Mouse (Mus musculus): ENCODE results near the gene Zfp692. TPM values are rescaled to one million over a fixed set of nuclear protein-coding genes. Genes with fewer than 3 reads are reported as not detected.
"Not testable (repeated sequence)": the region's sequence is repeated elsewhere in the genome, so short reads cannot be mapped to it uniquely, and the experiment has no call there.

Gene Zfp692
- 10 to 100 TPM in 1 of 3 experiments, 1 to 10 TPM in 2; 7.6 to 10.2 (median 7.8) TPM for polyA plus RNA-seq (2017; shearing (Covaris generic))

DNA sequence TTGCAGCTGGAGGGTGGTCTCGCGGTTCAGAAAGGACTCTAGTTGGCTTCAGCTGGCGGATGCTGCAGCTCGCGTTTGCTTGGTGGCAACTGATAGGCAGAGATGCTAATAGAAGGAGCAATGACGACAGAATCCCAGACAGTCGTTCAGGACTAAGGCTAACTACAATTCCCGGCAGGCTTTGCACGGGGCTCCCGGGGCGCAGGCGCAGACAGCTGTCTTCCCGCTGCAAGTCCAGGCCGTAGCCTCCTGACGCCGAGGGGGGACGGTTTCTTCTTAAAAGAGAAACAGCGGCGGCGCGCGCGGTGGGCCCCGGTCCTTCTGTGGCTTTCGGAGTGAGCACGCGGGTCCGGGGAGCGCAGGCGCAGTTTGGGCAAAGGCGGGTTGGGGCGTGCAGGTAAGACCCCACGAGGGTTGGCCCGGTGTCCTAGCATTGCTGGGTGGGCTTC, at the start of gene Zfp692:
Gene Zfp692 (plus strand): TSS at position 210 of the 449 bp plus-strand sequence.
- ATAC-seq = peak; percentile 64

DNA sequence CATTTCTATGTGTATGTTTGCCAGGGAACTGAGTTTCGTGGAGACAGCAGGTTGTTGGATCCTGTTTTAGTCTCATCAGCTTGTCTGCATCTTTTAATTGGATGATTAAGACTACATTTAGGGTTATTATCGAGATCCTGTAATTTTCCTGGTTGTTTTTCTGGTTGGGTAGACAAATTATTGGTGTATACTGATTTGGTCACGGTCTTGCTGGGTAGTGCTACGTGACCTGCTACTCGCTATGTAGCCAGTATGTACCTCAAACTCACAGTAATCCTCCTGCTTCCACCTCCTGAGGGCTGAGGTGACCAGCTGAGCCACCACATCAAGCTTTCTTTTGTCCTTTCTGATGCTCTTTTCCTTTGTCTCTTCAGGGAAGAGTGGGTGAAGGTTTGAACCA, 49.1 kb upstream of the Zfp692 start:
- no peak for ATAC-seq

DNA sequence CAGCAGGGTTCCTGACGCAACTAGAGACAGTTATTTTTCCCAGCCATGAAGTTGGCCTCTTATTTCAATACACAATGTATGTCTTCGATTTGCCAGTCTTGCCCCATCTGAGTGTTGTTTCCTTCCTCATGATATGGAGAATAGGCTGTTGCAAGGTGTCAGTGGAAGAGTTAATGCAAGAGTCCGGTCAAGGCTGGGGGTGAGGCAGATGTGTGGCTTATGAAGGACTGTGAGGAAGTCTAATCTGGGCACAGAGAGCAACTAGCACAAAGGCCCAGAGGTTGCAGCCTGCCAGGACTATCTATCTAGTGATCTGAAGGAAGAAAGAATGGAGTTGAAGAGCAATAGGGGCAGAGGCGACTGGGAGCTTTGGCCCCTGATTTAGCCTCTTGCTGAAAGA, 46.7 kb upstream of the Zfp692 start:
- ATAC-seq = no peak

DNA sequence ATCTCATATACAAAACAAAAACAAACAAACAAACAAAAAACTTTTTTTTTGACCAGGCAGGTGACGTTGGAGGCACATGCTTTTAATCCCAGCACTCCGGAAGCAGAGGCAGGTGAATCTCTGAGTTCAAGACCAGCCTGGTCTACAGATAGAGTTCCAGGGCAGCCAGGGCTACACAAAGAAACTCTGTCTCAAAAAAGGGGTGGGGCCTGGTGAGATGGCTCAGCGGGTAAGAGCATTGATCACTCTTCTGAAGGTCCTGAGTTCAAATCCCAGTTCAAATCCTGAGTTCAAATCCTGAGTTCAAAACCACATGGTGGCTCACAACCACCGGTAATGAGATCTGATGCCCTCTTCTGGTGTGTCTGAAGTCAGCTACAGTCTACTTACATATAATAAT, 45.0 kb upstream of the Zfp692 start:
- ATAC-seq = no peak

DNA sequence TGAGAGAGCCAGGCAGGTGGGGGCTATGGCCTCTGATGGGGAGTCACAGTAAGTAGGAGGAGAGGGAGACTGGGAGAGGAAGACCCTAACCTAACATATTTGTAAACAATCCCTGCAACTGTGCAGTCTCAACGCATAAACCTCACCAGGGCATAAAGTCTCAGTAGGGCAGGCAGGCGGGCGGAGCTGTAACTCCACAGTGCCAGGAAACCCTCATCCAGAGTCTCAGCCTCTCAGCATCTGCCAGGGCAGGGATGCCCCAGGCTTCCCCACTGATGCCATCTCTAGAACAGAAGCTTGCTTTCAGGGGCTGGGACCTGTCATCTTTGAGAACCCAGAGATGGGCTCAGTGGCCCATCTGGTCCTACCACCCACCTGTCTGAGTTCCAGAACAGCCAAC, 44.5 kb upstream of the Zfp692 start:
- ATAC-seq = no peak

DNA sequence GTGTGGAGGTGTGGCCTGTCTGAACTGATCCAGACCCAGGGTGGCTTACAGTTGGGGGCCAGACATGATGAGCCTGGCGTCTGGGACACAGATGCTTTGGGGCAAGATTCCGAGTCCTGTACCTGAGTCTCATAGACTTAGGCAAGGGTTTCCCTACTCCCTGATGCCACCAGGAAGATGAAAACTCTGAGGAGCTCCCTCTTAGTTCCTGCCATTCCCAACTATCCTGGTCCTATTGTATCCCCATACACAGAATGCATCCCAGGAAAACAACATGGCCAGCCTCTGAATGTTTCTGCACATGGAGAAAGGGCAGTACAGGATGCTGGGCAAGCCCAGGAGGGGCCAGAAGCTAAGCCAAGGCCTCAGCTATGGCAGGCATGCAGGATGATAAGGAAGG, 43.4 kb upstream of the Zfp692 start:
- no peak for ATAC-seq

DNA sequence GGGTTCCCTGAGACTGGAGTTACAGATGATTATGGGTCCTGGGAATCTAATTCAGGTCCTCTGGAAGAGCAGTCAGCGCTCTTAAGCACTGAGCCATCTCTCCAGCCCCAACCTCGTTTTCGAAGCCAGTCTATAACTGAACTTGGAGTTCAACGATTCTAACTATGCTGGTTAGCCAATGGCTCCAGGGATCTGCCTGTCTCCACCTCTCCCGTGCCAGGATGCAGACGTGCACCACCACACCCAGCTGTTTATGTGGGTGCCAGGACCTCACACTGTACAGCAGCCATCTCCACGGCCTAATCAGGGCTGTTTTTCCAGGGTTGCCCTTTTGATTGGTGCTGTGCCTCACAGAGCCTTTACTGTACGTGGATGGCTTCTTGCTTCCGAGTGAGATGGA, 42.3 kb upstream of the Zfp692 start:
- ATAC-seq = no peak

DNA sequence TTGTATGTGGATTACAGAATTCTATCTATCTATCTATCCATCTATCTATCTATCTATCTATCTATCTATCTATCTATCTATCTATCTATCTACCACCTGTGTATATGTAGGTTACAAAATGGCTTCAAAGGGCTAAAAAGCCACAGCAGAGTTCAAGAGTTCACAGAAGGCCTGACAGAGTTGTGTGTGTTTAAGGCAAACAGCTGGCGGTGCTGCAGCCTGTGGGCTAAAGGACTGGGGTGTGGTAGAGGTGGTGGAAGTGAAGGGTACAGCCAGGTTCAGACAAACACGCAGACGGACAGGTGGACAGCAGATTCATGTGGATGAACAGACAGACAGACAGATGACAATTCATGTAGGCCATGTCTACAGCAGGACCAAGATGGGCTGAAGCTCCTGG, 38.6 kb upstream of the Zfp692 start:
- ATAC-seq = no peak

DNA sequence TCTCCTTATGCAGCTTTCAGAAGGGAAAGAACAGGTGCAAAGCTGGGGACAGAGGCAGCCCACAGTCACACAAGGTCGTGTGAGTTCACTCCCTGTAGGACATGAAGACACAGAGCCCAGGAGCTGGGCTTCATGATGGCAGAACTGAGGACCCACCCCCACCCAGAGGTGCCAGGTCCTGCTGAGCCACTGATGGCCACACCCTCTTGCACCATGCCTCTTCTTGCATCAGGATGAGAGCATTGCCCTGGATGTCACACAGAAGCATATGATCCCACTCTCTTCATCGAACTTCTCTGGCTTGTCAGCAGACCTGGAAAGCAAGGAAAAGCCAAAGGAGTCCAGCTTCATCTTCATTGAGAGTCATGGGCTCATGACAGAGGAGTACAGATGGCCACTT, 32.3 kb upstream of the Zfp692 start, which contains the start of gene 4930438A08Rik:
Gene 4930438A08Rik (plus strand): TSS at position 228 of the 400 bp plus-strand sequence.
- no peak for ATAC-seq

DNA sequence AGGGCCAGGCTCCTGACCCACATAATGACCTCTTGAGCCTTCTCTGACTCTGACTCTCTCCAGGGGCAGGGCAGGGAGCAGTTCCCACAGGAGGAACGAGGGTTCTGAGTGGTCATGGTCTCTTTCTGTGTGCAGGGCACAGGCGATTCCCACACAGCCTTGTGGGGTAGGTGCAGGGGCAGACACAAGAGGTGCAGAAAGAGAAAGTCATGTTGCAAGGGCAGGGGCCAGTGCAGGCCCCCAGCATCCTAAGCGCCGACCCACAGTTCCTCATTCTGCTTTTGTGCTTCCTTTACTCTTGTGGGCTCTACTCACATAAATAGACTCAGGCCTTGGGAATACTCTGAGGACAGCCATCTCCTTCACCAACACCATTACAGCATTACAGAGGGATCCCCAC, 31.1 kb upstream of the Zfp692 start:
- no peak for ATAC-seq

DNA sequence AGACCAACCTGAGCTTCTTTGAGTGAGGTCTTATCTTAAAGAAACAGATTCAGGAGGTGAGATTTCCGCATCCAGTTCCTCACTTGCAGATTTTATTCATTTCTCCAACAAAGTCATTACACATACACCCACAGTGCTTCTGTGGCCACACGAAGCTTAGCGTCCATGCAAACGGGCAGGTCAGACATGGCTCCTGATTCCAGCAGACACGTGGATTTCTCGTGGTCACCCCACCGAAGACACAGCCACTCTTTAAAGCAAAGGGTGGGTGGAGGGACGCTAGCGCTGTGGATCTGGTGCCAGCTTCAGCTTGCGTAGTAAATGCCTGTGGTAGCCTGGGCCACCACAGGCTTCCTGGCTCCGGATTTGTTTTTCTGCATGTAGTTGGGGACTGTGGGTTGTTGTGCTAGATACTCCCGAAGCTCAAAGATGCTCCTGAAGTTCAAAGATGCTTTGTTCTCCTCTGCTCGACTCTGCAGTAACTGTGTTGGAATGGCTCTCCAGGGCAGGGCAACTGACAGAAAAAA, 24.8 kb upstream of the Zfp692 start:
- ATAC-seq = no peak

DNA sequence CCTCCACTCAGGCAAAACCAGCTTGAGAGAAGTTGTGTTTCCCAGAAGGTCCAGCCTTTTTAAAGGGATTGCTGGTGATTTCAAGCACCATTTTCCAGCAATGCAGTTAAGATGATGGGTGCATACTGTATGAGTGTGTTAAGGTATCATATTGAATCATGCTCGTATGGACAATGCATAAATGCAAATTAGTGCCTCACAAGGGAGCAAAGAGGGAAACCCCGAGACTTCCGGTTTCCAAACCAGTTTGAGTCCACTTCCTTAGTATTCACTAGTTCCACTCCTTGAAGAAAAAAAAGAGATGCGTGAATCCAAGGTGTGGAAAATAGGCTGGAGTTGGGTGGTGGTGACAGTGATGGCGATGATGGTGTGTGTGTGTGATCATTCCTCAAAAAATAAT, 24.4 kb upstream of the Zfp692 start:
- ATAC-seq = no peak

DNA sequence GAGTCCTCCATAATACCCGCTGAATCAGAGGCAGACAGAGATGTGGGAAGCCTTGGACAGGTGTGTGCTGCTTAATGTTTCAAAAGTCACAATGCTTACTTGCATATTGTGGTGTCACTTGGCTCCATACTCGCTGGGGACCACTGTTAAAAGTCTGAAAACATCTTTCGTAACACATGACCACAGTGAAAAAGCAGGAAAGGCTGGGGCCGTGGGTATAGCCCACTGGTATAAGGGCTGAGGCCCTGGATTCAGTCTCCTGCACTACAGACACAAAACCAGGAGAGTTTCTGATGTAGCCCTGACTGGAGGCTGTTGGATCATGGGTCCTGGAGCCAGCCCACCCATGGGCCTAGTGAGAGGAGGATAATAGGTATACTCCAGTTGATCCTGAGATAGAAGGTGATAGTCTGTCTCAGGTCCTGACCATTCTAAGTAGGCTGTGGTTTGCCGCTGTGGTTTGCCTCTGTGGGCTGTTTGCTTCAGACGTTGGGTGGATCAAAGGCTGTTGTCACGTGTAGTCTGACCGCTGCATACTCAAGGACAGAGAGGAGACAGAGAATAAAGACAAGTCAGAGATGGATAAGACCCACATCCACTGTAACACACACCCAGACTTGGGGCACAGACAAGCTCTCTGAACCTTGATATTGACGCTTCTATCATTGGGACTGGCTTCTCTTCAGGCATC, 16.7 kb upstream of the Zfp692 start:
- peak; percentile 58 for ATAC-seq

DNA sequence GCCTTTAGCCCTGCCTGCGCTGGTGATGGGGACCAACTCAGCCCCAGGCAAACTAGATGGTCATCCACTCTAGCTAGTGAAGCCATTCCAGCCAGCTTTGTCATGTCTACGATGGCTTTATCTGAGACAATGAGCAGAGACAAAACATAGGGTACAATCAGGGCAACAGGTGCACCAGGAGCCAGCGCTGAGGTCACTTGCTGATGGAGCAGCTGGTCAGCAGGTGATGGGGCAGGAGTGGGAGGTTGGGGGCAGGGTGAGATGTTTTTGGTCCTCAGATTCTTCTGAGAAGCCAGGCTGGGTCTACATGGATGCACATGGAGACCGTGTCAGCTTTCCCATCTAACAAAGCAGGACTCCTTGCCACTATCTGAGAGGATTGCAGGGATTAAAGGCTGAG, 16.1 kb upstream of the Zfp692 start:
- ATAC-seq = no peak

DNA sequence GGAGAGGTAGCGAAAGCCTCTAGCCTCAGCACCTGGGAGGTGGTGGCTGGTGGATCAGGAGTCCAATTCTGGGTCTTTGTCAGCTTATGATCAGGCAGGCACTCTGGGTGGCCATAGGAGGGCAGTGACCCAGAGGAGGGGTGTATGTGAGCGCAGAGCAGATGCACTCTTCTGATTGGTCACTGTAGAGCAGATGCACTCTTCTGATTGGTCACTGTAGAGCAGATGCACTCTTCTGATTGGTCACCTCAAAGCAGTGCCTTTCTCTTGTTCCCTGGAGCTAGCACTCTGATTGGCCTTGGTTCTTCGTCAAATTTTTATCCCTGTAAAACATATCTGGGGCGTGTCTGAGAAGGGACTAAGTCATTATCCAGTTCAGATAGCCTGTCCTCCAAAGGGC, 14.1 kb upstream of the Zfp692 start:
- ATAC-seq = no peak

DNA sequence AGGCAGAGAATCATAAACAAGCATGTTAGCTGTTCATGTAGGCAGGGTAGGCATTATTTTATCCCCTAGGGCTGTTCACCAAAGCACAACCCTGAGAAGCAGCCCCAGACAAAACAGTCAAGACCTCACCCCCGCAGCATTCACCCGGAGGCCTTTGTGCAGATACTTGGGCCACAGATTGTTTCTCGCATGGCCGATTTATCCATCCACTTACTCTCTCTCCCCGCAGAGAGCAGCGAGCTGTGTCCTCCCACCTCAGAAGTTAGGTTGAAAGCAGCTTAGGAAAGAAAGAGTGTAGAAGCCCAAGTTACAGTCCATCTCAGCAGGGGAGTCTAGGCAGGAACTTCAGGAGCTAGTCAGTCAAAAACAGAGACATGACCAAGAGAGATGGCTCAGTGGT, 9.5 kb upstream of the Zfp692 start:
- ATAC-seq = no peak

DNA sequence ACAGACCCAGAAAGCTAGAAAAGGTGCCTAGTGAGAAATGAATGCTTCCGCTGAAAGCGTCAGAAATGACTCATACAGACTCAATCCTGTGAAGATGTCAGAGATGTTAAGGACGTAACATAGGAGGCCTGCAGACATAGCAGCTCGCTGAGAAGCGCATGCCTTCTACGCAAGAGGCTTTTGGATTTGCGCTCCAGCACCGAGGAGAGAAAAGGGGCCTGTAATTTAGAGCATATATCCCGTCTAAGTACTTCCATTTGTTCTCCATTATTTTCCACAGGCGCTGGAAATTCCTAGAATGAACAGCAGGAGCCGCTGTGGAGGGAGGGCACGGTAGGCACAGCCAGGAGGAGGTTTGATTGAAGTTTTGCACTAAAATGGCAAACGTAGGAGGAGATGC, 5.8 kb upstream of the Zfp692 start:
- ATAC-seq = peak; percentile 72

DNA sequence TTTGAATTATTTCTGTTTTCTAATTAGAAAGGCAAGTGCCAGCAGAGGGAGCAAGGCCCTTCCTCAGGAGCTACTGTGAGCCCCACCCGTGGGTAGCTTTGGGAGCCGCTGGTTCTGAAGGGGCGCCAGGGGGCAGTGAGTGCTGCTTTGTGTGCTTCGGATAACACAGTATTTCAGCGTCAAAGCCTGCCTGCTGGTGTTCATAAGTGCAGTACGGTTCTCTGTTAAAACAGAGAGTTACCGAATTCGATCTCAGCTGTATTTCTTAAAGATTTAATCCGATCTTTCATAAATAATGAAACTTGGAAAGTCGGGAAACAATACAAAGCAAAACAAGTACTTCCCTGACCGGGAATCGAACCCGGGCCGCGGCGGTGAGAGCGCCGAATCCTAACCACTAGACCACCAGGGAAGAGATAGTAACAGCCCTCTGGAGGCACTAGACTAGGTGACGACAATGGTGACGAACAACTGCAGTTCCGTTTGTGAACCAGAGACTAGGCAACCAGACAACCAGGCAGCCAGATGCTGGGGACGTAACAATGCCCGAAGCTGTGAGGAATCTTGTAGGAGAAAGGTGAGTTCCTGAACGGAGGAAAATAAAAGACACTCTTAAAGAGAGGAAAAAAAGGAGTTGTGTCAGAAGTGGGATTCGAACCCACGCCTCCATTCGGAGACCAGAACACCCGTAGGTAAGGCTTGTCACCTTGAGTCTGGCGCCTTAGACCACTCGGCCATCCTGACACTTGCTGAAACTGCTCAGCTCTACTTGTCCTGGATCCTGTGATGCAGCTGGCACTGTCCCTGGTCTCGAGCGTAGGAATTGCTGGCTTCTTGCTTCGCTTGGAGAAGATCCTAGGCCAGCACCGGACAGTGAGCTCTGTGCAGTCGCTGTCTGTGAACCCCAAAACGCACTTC, 4.8 kb upstream of the Zfp692 start:
- peak; percentile 69 for ATAC-seq

DNA sequence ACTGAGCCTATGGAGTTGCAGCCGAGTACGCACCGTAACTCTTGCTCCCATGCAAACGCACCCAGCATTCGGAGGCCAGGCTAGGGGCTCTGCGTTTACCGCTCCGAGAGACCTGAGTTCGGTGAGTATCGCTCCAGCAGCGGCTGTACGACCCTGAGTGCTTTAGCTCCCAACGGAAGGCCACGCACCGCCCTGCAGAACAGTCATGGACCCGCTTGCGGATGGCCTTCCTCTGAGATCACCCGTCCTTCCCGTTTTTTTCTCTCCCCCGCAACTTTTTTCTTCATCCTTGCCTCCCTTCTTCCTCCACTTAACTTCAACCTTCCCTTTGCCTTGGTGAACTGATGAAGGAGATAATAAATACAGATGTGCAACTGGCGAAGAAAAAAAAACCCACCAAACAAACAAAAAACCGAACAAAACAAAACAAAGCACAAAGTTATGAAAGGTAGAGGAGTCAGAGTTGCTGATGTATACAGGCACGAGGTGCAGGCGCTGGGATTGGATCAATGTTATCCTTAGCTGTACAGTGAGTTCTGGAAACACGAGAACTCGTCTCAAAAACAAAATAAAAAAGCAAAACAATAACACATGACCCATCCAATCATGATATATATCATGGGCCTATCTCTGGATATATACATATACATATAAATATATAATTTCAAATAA, 4.0 kb upstream of the Zfp692 start:
- ATAC-seq = no peak

DNA sequence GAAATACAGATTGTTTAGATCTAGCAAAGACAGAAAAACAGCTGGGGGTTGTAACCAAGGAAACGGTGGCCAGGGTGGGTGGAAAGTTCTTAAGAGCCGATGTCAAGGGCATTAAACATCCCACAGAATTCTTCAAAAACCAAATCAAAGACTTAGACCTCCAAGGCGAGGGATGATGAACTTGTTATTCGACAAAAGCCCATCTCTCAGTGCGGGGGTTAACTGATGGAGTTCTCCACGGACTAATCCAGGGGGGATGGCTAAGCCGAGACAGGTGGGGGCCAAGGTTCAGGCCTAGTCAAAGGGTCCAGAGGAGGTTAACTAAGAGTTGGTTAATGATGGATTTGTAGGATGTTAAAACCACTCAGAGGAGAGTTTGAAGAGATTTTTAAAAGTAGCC, 3.3 kb upstream of the Zfp692 start:
- no peak for ATAC-seq

DNA sequence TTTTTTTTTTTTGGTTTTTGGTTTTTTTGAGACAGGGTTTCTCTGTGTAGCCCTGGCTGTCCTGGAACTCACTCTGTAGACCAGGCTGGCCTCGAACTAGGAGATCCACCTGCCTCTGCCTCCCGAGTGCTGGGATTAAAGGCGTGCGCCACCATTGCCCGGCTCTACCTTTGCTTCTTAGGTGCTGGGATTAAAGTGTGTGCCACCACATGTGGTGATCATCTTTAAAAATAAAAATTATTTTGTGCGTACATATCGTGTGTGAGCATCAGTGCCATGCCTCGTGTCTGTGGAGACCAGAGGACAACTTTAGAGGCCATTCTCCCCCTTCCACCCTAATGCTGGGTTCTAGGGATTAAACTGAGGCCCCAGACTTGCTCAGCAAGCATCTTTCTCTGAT, 1.6 kb upstream of the Zfp692 start:
- ATAC-seq = not testable (repeated sequence)

DNA sequence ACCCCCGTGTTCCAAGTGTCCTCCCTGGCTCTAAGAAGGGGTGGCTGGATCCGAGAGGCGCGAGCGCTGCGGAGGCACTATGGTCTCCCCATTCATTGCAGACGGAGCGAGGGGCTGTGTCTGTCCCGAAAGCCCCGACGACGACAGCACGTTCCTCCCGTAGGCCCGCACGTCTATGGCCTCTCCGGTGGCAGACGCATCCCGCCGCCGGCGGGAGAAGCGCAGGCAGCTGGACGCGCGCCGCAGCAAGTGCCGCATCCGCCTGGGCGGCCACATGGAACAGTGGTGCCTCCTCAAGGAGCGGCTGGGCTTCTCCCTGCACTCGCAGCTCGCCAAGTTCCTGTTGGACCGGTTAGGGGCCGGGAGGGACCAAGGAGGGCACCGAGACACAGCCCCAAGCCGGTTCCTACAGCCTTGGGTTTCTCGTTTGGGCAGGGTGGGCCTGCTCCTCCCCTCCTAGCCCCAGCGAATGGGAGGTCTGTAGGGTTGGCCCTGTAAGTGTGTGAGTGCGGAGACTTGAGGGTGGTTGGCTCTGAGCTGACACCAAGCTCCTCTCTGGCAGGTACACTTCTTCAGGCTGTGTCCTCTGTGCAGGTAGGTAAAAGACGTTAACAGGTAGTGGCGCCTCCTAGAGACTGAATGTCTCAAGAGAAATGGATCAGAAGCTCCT, 677 bp downstream of the Zfp692 start:
- peak; percentile 42 for ATAC-seq
